Mouse (Mus musculus): ENCODE data around the gene Ugt1a10. TPM values are rescaled to one million over a fixed set of nuclear protein-coding genes. Genes with fewer than 3 reads are reported as not detected.
A peak's percentile ranks its signal among the peaks of the same experiment; 100 is the strongest.
"Not testable (repeated sequence)": the region's sequence is repeated elsewhere in the genome, so short reads cannot be mapped to it uniquely, and the experiment has no call there.

Ugt1a10 gene
- polyA plus RNA-seq, 1 experiment from 2014 or later: not detected

GRCm38 (mm10) chr1:88214462-88214952 lies 159.3 kb downstream of the Ugt1a10 start:
- Histone ChIP-seq H3K9me3 (replicated peaks) (peaks cover 3% of the 10 kb centered on the region), H3K27me3 (ENCODE audit: low read depth, poor library complexity, severe bottlenecking) (no peaks in the 10 kb centered on the region), H3K36me3 (no peaks in the 10 kb centered on the region), H3K4me1 (no peaks in the 10 kb centered on the region), H3K27ac (replicated peaks) (no peak overlapping the region), H3K4me3 (no peak overlapping the region)
- WGBS: 82% methylated on average over 2 of the region's 2 CpGs
- peak; percentile 15 for DNase-seq (ENCODE audit: low spot score)

- DNase-seq (ENCODE audit: low spot score): peak; percentile 21
- 72% methylated on average over 10 of the region's 10 CpGs for WGBS
- Histone ChIP-seq H3K9me3 (replicated peaks) (no peaks in the 10 kb centered on the region; the same call in 1 of the 2 replicates), H3K27ac (replicated peaks) (no peak overlapping the region), H3K36me3 (no peaks in the 10 kb centered on the region), H3K27me3 (ENCODE audit: low read depth, poor library complexity, severe bottlenecking) (no peaks in the 10 kb centered on the region), H3K4me1 (no peaks in the 10 kb centered on the region), H3K4me3 (no peak overlapping the region)
Measured at GRCm38 (mm10) chr1:88215466-88216380, 160.5 kb downstream of the Ugt1a10 start.

- Histone ChIP-seq H3K27me3 (ENCODE audit: low read depth, poor library complexity, severe bottlenecking) (no peaks in the 10 kb centered on the region), H3K36me3 (no peaks in the 10 kb centered on the region), H3K4me3 (no peak overlapping the region), H3K4me1 (no peaks in the 10 kb centered on the region), H3K27ac (replicated peaks) (no peak overlapping the region), H3K9me3 (replicated peaks) (no peaks in the 10 kb centered on the region; the same call in 1 of the 2 replicates)
- DNase-seq (ENCODE audit: low spot score): peak; percentile 15
- 57% methylated on average over 2 of the region's 2 CpGs for WGBS
Measured at GRCm38 (mm10) chr1:88216551-88216950, 161.4 kb downstream of the Ugt1a10 start.

GRCm38 (mm10) chr1:88217144-88217543 lies 162.0 kb downstream of the Ugt1a10 start:
- WGBS: 68% methylated on average over 2 of the region's 2 CpGs
- DNase-seq (ENCODE audit: low spot score): peak; percentile 16
- H3K36me3 ChIP-seq: no peaks in the 10 kb centered on the region
- no peak overlapping the region for H3K27ac ChIP-seq (replicated peaks)
- no peak overlapping the region for H3K4me3 ChIP-seq
- no peaks in the 10 kb centered on the region for H3K4me1 ChIP-seq
- H3K27me3 ChIP-seq (ENCODE audit: low read depth, poor library complexity, severe bottlenecking): no peaks in the 10 kb centered on the region
- H3K9me3 ChIP-seq (replicated peaks): no peaks in the 10 kb centered on the region; the same call in 1 of the 2 replicates

DNA sequence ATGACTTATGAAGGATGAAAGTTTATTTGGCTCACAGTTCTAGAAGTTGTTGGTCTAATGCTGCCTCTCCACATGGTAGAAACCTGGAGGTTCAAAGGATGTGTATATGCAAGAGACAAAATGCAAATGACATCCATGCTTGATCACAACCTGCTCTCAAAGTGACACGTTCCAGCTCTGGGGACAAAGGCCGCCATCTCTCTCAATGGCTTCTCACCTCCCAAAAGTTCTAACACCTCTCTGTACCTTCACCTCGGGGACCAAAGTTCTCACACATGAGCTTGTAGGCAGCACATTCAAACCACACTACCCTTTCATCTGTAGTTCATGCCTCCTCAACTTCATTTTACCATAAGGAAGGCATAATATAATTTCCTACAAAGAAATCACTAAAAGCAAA lies 162.4 kb downstream of the Ugt1a10 start:
- no peaks in the 10 kb centered on the region for H3K4me1 ChIP-seq
- no peaks in the 10 kb centered on the region for H3K36me3 ChIP-seq
- H3K4me3 ChIP-seq: no peak overlapping the region
- no peak for DNase-seq (ENCODE audit: low spot score)
- no peaks in the 10 kb centered on the region for H3K27me3 ChIP-seq (ENCODE audit: low read depth, poor library complexity, severe bottlenecking)
- no peak overlapping the region for H3K27ac ChIP-seq (replicated peaks)
- no peaks in the 10 kb centered on the region; the same call in 1 of the 2 replicates for H3K9me3 ChIP-seq (replicated peaks)
- WGBS: 43% methylated on average over 3 of the region's 3 CpGs

GRCm38 (mm10) chr1:88218051-88218450 lies 162.9 kb downstream of the Ugt1a10 start:
- 76% methylated on average over 9 of the region's 9 CpGs for WGBS
- H3K4me1 ChIP-seq: no peaks in the 10 kb centered on the region
- peak; percentile 20 for DNase-seq (ENCODE audit: low spot score)

DNA sequence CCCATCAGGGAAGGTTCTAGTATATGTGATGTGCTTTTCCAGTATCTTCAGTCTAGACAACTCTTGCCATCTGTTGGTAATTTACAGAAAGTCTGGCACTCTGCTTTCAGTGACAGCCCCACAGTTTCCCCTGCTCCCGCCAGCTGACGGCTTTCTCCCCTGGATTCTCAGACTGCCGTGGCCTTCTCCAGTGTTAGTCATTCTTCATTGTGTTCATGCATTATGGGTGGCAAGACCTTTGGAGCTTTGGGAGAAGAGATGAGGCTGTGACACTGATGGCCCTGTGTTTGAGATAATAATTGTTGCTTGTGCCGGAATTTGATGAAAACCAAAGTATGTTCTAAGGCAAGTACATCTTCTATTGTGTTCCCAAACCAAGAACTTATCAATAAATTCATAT lies 163.4 kb downstream of the Ugt1a10 start:
- H3K4me1 ChIP-seq: no peaks in the 10 kb centered on the region
- no peaks in the 10 kb centered on the region for H3K36me3 ChIP-seq
- H3K9me3 ChIP-seq (replicated peaks): no peaks in the 10 kb centered on the region; the same call in 1 of the 2 replicates
- peak; percentile 15 for DNase-seq (ENCODE audit: low spot score)
- no peak overlapping the region for H3K4me3 ChIP-seq
- WGBS: 52% methylated on average over 4 of the region's 4 CpGs
- H3K27me3 ChIP-seq (ENCODE audit: low read depth, poor library complexity, severe bottlenecking): no peaks in the 10 kb centered on the region
- no peak overlapping the region for H3K27ac ChIP-seq (replicated peaks)

More at GRCm38 (mm10) chr1:88218051-88218450, 162.9 kb downstream of the Ugt1a10 start:
- H3K4me3 ChIP-seq: no peak overlapping the region
- no peaks in the 10 kb centered on the region for H3K27me3 ChIP-seq (ENCODE audit: low read depth, poor library complexity, severe bottlenecking)
- no peaks in the 10 kb centered on the region; the same call in 1 of the 2 replicates for H3K9me3 ChIP-seq (replicated peaks)
- no peaks in the 10 kb centered on the region for H3K36me3 ChIP-seq
- no peak overlapping the region for H3K27ac ChIP-seq (replicated peaks)

DNA sequence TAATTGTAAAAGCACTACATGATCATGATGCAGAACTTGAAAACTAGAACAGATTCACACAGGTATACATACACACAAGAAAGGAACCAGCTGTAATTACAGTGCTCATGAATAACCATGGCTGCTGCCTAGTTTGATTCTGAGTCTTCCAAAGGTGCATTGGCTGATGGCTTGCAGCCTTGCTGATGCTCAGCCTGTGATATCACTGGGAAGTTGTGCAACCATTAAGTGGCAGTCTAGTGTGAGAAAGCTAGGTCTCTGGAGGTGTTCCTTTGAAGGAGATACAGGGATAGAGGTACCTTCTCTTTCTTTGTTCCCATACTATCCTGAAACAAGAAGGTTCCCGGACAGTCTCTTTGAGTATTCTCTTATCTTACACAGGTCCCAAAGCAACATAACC lies 163.9 kb downstream of the Ugt1a10 start:
- DNase-seq (ENCODE audit: low spot score): no peak

DNA sequence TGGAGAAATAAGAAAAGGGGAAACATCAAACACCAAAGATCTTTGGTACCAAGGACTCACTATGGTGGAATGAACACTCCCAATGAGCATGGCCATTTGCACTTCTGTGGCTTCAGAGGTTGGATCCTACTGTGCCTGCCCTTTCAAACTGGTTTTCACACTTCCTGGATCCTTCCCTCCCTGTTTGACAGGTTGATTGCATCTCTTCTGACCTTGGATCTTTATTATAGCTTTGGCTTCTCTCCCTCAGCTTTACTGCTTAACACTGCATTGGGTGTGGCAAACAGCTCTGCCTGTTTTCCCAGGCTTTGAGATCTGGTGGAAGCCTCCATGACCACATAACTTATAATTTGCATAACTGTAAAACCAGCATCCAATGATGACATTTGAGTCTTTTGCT lies 165.1 kb downstream of the Ugt1a10 start:
- Histone ChIP-seq H3K9me3 (replicated peaks) (peaks cover 2% of the 10 kb centered on the region), H3K27me3 (ENCODE audit: low read depth, poor library complexity, severe bottlenecking) (no peaks in the 10 kb centered on the region), H3K4me3 (no peak overlapping the region), H3K36me3 (no peaks in the 10 kb centered on the region), H3K4me1 (no peaks in the 10 kb centered on the region), H3K27ac (replicated peaks) (no peak overlapping the region)
- peak; percentile 18 for DNase-seq (ENCODE audit: low spot score)

More for the DNA sequence above, 163.9 kb downstream of the Ugt1a10 start:
- Histone ChIP-seq H3K36me3 (no peaks in the 10 kb centered on the region), H3K4me1 (no peaks in the 10 kb centered on the region), H3K9me3 (replicated peaks) (no peaks in the 10 kb centered on the region; the same call in 1 of the 2 replicates), H3K4me3 (no peak overlapping the region), H3K27ac (replicated peaks) (no peak overlapping the region), H3K27me3 (ENCODE audit: low read depth, poor library complexity, severe bottlenecking) (no peaks in the 10 kb centered on the region)
- WGBS: 17% methylated on average over 1 of the region's 1 CpGs

- Histone ChIP-seq H3K27me3 (ENCODE audit: low read depth, poor library complexity, severe bottlenecking) (no peaks in the 10 kb centered on the region), H3K4me3 (no peak overlapping the region), H3K36me3 (no peaks in the 10 kb centered on the region), H3K4me1 (no peaks in the 10 kb centered on the region), H3K27ac (replicated peaks) (no peak overlapping the region), H3K9me3 (replicated peaks) (peaks cover 21% of the 10 kb centered on the region)
- WGBS: 57% methylated on average over 2 of the region's 2 CpGs
- DNase-seq (ENCODE audit: low spot score): no peak
Measured at GRCm38 (mm10) chr1:88222216-88222615, 167.0 kb downstream of the Ugt1a10 start.

DNA sequence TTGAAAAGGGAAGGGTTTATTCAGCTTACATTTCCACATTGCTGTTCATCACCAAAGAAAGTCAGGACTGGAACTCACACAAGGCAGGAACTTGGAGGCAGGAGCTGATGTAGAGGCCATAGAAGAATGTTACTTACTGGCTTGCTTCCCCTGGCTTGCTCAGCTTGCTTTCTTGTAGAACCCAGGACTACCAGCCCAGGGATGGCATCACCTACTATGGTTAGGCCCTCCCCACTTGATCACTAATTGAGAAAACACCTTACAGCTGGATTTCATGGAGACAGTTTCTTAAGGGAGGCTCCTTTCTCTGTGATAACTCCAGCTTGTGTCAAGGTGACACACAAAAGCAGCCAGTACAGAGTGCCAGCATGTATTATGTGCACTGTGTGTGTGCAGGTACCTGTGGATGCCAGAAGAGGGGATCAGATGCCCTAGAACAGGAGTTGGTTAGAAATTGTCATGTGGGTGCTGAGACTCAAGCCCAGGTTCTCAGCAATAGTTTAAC lies 167.9 kb downstream of the Ugt1a10 start:
- H3K27ac ChIP-seq (replicated peaks); H3K4me1 ChIP-seq: not testable (repeated sequence)
- peak; percentile 18 for DNase-seq (ENCODE audit: low spot score)

GRCm38 (mm10) chr1:88223591-88223990 lies 168.4 kb downstream of the Ugt1a10 start:
- WGBS: 62% methylated on average over 1 of the region's 1 CpGs
- Histone ChIP-seq H3K27me3 (ENCODE audit: low read depth, poor library complexity, severe bottlenecking) (no peaks in the 10 kb centered on the region), H3K27ac (replicated peaks) (no peak overlapping the region), H3K9me3 (replicated peaks) (peaks cover 34% of the 10 kb centered on the region), H3K4me3 (no peak overlapping the region), H3K36me3 (no peaks in the 10 kb centered on the region), H3K4me1 (no peaks in the 10 kb centered on the region)
- DNase-seq (ENCODE audit: low spot score): peak; percentile 17

More for the DNA sequence above, 167.9 kb downstream of the Ugt1a10 start:
- H3K27me3 ChIP-seq (ENCODE audit: low read depth, poor library complexity, severe bottlenecking); H3K36me3 ChIP-seq; H3K4me3 ChIP-seq: not testable (repeated sequence)
- peaks cover 29% of the 10 kb centered on the region for H3K9me3 ChIP-seq (replicated peaks)
